Mouse (Mus musculus): Measurements from ENCODE around the gene Tab1.

DNA sequence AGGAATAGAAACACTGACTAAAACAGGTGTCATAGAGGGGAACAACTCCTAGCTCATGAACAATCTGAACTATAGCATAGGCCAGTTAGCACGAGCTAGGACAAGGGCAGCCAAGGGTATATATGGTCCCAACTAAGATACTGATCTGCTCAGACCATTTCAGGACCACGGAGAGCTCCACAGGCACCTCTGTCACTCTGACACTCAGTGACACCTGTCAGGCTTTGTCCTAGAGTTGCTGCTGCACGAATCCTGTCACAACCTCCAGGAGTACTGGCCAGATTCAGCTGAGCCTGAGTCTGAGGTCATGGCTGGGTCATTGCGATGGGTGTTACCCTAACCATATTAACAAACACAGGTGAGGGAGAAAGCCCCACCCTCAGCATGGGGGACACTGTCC lies 70.5 kb downstream of the Tab1 start:
- TF ChIP-seq CTCF (IDR thresholded peaks at IDR 0.05; ENCODE audit: low read depth) (no peak), EP300 (IDR thresholded peaks at IDR 0.05; ENCODE audit: low read depth) (no peak)
